Mouse (Mus musculus) liver, adult (tissue): ENCODE data around the gene Tlx2.

Experiments used
- GATA4 ChIP-seq: IDR thresholded peaks from 2 replicates; pipeline ENCODE4 v1.6.1; 2014; ENCODE audit warnings: mild to moderate bottlenecking, low read length; ENCODE audit not compliant: insufficient replicate concordance

The Tlx2 gene

GRCm38 (mm10) chr6:83025221-83025620, 44.9 kb downstream of the Tlx2 start:
- no peak for TF ChIP-seq GATA4

GRCm38 (mm10) chr6:83024421-83024820, 45.7 kb downstream of the Tlx2 start:
- no peak for TF ChIP-seq GATA4

- no peak for TF ChIP-seq GATA4
These were observed 46.3 kb downstream of the Tlx2 start for GRCm38 (mm10) chr6:83023786-83024185.

GRCm38 (mm10) chr6:83023008-83023407, 47.1 kb downstream of the Tlx2 start:
- no peak for TF ChIP-seq GATA4

GRCm38 (mm10) chr6:83020836-83021593, 49.1 kb downstream of the Tlx2 start:
- no peak for TF ChIP-seq GATA4

GRCm38 (mm10) chr6:83020121-83020520, 50.0 kb downstream of the Tlx2 start:
- TF ChIP-seq GATA4: no peak

- no peak for TF ChIP-seq GATA4
These were observed 51.0 kb downstream of the Tlx2 start for GRCm38 (mm10) chr6:83019044-83019443.
